Mouse (Mus musculus): ENCODE data around the gene Ddc.

- no peak for TF ChIP-seq CTCF (IDR thresholded peaks at IDR 0.05)
- TF ChIP-seq POLR2A (IDR thresholded peaks at IDR 0.05; ENCODE audit: insufficient read depth, low read depth, low read length) = no peak
- TF ChIP-seq EP300 (IDR thresholded peaks at IDR 0.05; ENCODE audit: insufficient read depth, low read depth, low read length) = no peak
These were observed 68.6 kb downstream of the Ddc start for GRCm38 (mm10) chr11:11829161-11830000.
